Mouse (Mus musculus): Measurements from ENCODE around the gene Krt23. TPM values are rescaled to one million over a fixed set of nuclear protein-coding genes. Genes with fewer than 3 reads are reported as not detected.

The Krt23 gene
- total and polyA plus RNA-seq, 3 experiments = 0.80 TPM; not detected in 2

DNA sequence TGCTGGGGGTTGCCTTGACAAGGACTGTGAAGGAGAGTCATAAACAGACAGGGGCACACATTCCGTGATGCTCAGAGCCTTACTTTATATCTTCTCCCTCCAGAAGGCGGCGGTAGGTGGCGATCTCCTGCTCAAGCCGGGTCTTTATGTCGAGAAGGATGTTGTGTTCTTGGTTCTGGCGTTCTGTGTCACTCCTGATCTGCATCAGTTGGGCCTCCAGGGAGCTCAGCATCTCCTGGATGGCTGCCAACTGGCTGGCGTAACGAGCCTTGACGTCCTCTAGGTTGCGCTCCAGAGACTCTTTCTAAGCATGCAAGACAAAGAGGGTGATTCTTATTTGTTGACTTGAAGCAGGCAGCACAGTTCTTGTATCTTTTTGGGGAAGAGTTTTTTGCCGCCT, 62.3 kb downstream of the Krt23 start:
- no peaks in the 10 kb centered on the region for H3K36me3 ChIP-seq (ENCODE audit: control insufficient read depth, insufficient read depth, low read length)
- H3K27ac ChIP-seq = no peak overlapping the region
- no peaks in the 10 kb centered on the region for H3K27me3 ChIP-seq (ENCODE audit: control insufficient read depth, insufficient read depth, low read length)
- DNase-seq = no peak
- no peak for TF ChIP-seq CTCF (IDR thresholded peaks at IDR 0.05)
- TF ChIP-seq EP300 (IDR thresholded peaks at IDR 0.05; ENCODE audit: insufficient read depth, low read depth, low read length) = no peak
- no peak for TF ChIP-seq POLR2A (IDR thresholded peaks at IDR 0.05; ENCODE audit: insufficient read depth, low read depth, low read length)
- intact Hi-C loops (cut with DNase I) = no loop called here
- no peaks in the 10 kb centered on the region for H3K79me2 ChIP-seq (replicated peaks; ENCODE audit: control insufficient read depth, insufficient read depth, low read length)
- H3K4me1 ChIP-seq (ENCODE audit: control insufficient read depth, insufficient read depth, low read length) = no peaks in the 10 kb centered on the region
- no peak overlapping the region for H3K4me3 ChIP-seq
- 36% methylated on average over 12 of the region's 12 CpGs for WGBS
- no peak overlapping the region for H3K9ac ChIP-seq (ENCODE audit: low read depth, low read length)

Other genes starting within 250 kb of the Krt23 start
Only the 30 nearest of the 31 such genes appear.
- gene Krt24, start 207.9 kb downstream of the Krt23 start, total RNA-seq (2021) = not detected
- gene Krt24, start 207.9 kb downstream of the Krt23 start, polyA plus RNA-seq (2012; rRNA removed) = not detected in 2 replicates
- not detected for gene Krt25, start 170.2 kb downstream of the Krt23 start, total RNA-seq (2021)
- not detected in 2 replicates for gene Krt25, start 170.2 kb downstream of the Krt23 start, polyA plus RNA-seq (2012; rRNA removed)
- not detected for gene Krt26, start 155.2 kb downstream of the Krt23 start, total RNA-seq (2021)
- gene Krt26, start 155.2 kb downstream of the Krt23 start, polyA plus RNA-seq (2012; rRNA removed) = not detected in 2 replicates
- gene Krt27, start 142.0 kb downstream of the Krt23 start, total RNA-seq (2021) = not detected
- not detected in 2 replicates for gene Krt27, start 142.0 kb downstream of the Krt23 start, polyA plus RNA-seq (2012; rRNA removed)
- gene Krt28, start 118.2 kb downstream of the Krt23 start, total RNA-seq (2021) = not detected
- gene Krt28, start 118.2 kb downstream of the Krt23 start, polyA plus RNA-seq (2012; rRNA removed) = not detected in 2 replicates
- 1 to 10 TPM; 4.4 to 5.1 TPM for gene Krt10, start 103.8 kb downstream of the Krt23 start, total RNA-seq (2021)
- gene Krt10, start 103.8 kb downstream of the Krt23 start, polyA plus RNA-seq (2012; rRNA removed) = 0.76 and 1.6 TPM in 2 replicates
- not detected for gene Krt12, start 70.9 kb downstream of the Krt23 start, total RNA-seq (2021)
- gene Krt12, start 70.9 kb downstream of the Krt23 start, polyA plus RNA-seq (2012; rRNA removed) = not detected in 2 replicates
- not detected for gene Krt20, start 55.0 kb downstream of the Krt23 start, total RNA-seq (2021)
- gene Krt20, start 55.0 kb downstream of the Krt23 start, polyA plus RNA-seq (2012; rRNA removed) = 0.06 TPM in 1 of 2 replicates, not detected in the other
- not detected for gene Krt39, start 28.2 kb upstream of the Krt23 start, total RNA-seq (2021)
- not detected in 2 replicates for gene Krt39, start 28.2 kb upstream of the Krt23 start, polyA plus RNA-seq (2012; rRNA removed)
- gene Krt40, start 50.0 kb upstream of the Krt23 start, total RNA-seq (2021) = not detected
- gene Krt40, start 50.0 kb upstream of the Krt23 start, polyA plus RNA-seq (2012; rRNA removed) = not detected in 2 replicates
- not detected for gene Krtap3-3, start 57.7 kb upstream of the Krt23 start, total RNA-seq (2021)
- gene Krtap3-3, start 57.7 kb upstream of the Krt23 start, polyA plus RNA-seq (2012; rRNA removed) = not detected in 2 replicates
- gene Krtap3-2, start 63.7 kb upstream of the Krt23 start, total RNA-seq (2021) = not detected
- gene Krtap3-2, start 63.7 kb upstream of the Krt23 start, polyA plus RNA-seq (2012; rRNA removed) = not detected in 2 replicates
- gene Gm11939, start 66.3 kb upstream of the Krt23 start, total RNA-seq (2021) = not detected
- not detected in 2 replicates for gene Gm11939, start 66.3 kb upstream of the Krt23 start, polyA plus RNA-seq (2012; rRNA removed)
- gene Krtap3-1, start 73.5 kb upstream of the Krt23 start, total RNA-seq (2021) = not detected
- not detected in 2 replicates for gene Krtap3-1, start 73.5 kb upstream of the Krt23 start, polyA plus RNA-seq (2012; rRNA removed)
- not detected for gene Krtap1-5, start 87.9 kb upstream of the Krt23 start, total RNA-seq (2021)
- not detected in 2 replicates for gene Krtap1-5, start 87.9 kb upstream of the Krt23 start, polyA plus RNA-seq (2012; rRNA removed)
- gene Krtap1-4, start 90.5 kb upstream of the Krt23 start, total RNA-seq (2021) = not detected
- gene Krtap1-4, start 90.5 kb upstream of the Krt23 start, polyA plus RNA-seq (2012; rRNA removed) = not detected in 2 replicates
- not detected for gene Krtap1-3, start 98.2 kb upstream of the Krt23 start, total RNA-seq (2021)
- gene Krtap1-3, start 98.2 kb upstream of the Krt23 start, polyA plus RNA-seq (2012; rRNA removed) = not detected in 2 replicates
- gene Krtap9-3, start 105.0 kb upstream of the Krt23 start, total RNA-seq (2021) = not detected
- not detected in 2 replicates for gene Krtap9-3, start 105.0 kb upstream of the Krt23 start, polyA plus RNA-seq (2012; rRNA removed)
- not detected for gene Gm11938, start 110.2 kb upstream of the Krt23 start, total RNA-seq (2021)
- not detected in 2 replicates for gene Gm11938, start 110.2 kb upstream of the Krt23 start, polyA plus RNA-seq (2012; rRNA removed)
- gene Gm11937, start 117.1 kb upstream of the Krt23 start, total RNA-seq (2021) = not detected
- gene Gm11937, start 117.1 kb upstream of the Krt23 start, polyA plus RNA-seq (2012; rRNA removed) = not detected in 2 replicates
- gene Krtap2-4, start 121.7 kb upstream of the Krt23 start, total RNA-seq (2021) = not detected
- gene Krtap2-4, start 121.7 kb upstream of the Krt23 start, polyA plus RNA-seq (2012; rRNA removed) = not detected in 2 replicates
- gene Gm11562, start 127.3 kb upstream of the Krt23 start, total RNA-seq (2021) = not detected
- gene Gm11562, start 127.3 kb upstream of the Krt23 start, polyA plus RNA-seq (2012; rRNA removed) = not detected in 2 replicates
- gene Krtap4-1, start 135.1 kb upstream of the Krt23 start, total RNA-seq (2021) = not detected
- not detected in 2 replicates for gene Krtap4-1, start 135.1 kb upstream of the Krt23 start, polyA plus RNA-seq (2012; rRNA removed)
- gene Krtap4-2, start 141.9 kb upstream of the Krt23 start, total RNA-seq (2021) = not detected
- gene Krtap4-2, start 141.9 kb upstream of the Krt23 start, polyA plus RNA-seq (2012; rRNA removed) = not detected in 2 replicates
- gene Krtap4-7, start 151.0 kb upstream of the Krt23 start, total RNA-seq (2021) = not detected
- not detected in 2 replicates for gene Krtap4-7, start 151.0 kb upstream of the Krt23 start, polyA plus RNA-seq (2012; rRNA removed)
- not detected for gene Gm11555, start 157.1 kb upstream of the Krt23 start, total RNA-seq (2021)
- gene Gm11555, start 157.1 kb upstream of the Krt23 start, polyA plus RNA-seq (2012; rRNA removed) = not detected in 2 replicates
- not detected for gene Gm11563, start 165.8 kb upstream of the Krt23 start, total RNA-seq (2021)
- not detected in 2 replicates for gene Gm11563, start 165.8 kb upstream of the Krt23 start, polyA plus RNA-seq (2012; rRNA removed)
- not detected for gene Krtap4-6, start 172.8 kb upstream of the Krt23 start, total RNA-seq (2021)
- not detected in 2 replicates for gene Krtap4-6, start 172.8 kb upstream of the Krt23 start, polyA plus RNA-seq (2012; rRNA removed)
- gene Gm14190, start 197.6 kb upstream of the Krt23 start, total RNA-seq (2021) = not detected
- not detected in 2 replicates for gene Gm14190, start 197.6 kb upstream of the Krt23 start, polyA plus RNA-seq (2012; rRNA removed)
- gene Gm14180, start 241.2 kb upstream of the Krt23 start, total RNA-seq (2021) = not detected
- gene Gm14180, start 241.2 kb upstream of the Krt23 start, polyA plus RNA-seq (2012; rRNA removed) = not detected in 2 replicates

Data from heart, adult 2 months (tissue).